In the genomic region with DNA sequence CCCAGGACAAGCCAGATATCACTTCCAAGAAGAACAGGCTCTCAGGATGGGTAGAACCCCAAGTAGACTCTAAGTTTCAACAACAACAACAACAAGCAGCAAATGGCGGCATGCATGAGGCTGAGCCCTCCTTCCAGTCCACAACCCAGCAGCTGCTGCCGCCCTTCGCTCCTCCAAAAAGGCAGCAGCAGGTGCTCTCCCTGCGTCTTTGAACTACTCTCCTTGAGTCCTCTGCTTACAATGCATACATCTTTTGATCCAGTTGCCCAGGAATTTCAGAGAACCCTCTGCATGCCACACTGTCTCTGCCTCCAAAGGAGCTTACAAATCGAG, we compare ENCODE assay signal across 32 mouse cellular contexts. TPM values are rescaled to one million over a fixed set of nuclear protein-coding genes. Genes with fewer than 3 reads are reported as not detected.
"Had no signal": no experiment of that assay in that cellular context is flagged by ENCODE, and none has a peak within 500 bp of the region (broad histone marks: within the 10 kb centered on the region; RNA-seq: fewer than 3 reads in every experiment).

No protein-coding gene starts in this region.

- ATAC-seq: hindbrain, postnatal 0 days; intestine, embryonic 16.5 days; liver, embryonic 12.5 days had no signal

- H3K36me3 ChIP-seq: heart, embryonic 13.5 days; heart, embryonic 15.5 days; hindbrain, embryonic 15.5 days; kidney, embryonic 15.5 days; limb, embryonic 13.5 days; limb, embryonic 15.5 days; liver, embryonic 12.5 days had no signal

- H3K4me3 ChIP-seq: heart, embryonic 13.5 days; heart, embryonic 15.5 days; hindbrain, embryonic 13.5 days; hindbrain, embryonic 15.5 days; kidney, embryonic 15.5 days; limb, embryonic 13.5 days; limb, embryonic 15.5 days; liver, embryonic 12.5 days had no signal

- H3K27me3 ChIP-seq: hindbrain, embryonic 15.5 days had no signal

- H3K9me3 ChIP-seq: heart, embryonic 13.5 days; heart, embryonic 15.5 days; hindbrain, embryonic 13.5 days; hindbrain, embryonic 15.5 days; kidney, embryonic 15.5 days; limb, embryonic 13.5 days; limb, embryonic 15.5 days; liver, embryonic 12.5 days had no signal

- H3K9ac ChIP-seq: heart, embryonic 13.5 days; heart, embryonic 15.5 days; hindbrain, embryonic 13.5 days; hindbrain, embryonic 15.5 days; kidney, embryonic 15.5 days; limb, embryonic 13.5 days; limb, embryonic 15.5 days; liver, embryonic 12.5 days; liver, embryonic 14.5 days had no signal

- DNase-seq: gastrocnemius, postnatal 14 days; gastrocnemius, postnatal 36 days; heart, adult 18-20 months; heart, postnatal 14 days; heart, postnatal 36 days; kidney, adult 11 months; kidney, adult 2 months; kidney, adult 9 months; kidney, postnatal 14 days; kidney, postnatal 36 days; layer of hippocampus, adult 9-11 months; layer of hippocampus, postnatal 36 days; left cerebral cortex, postnatal 4 days had no signal

- H3K27ac ChIP-seq: heart, embryonic 13.5 days; heart, embryonic 15.5 days; hindbrain, embryonic 13.5 days; hindbrain, embryonic 15.5 days; hindbrain, postnatal 0 days; kidney, embryonic 15.5 days; kidney, postnatal 0 days; limb, embryonic 13.5 days; limb, embryonic 15.5 days; liver, embryonic 12.5 days; liver, embryonic 14.5 days had no signal

- H3K4me2 ChIP-seq: heart, embryonic 11.5 days; heart, embryonic 13.5 days; heart, embryonic 15.5 days; hindbrain, embryonic 13.5 days; hindbrain, embryonic 15.5 days; kidney, embryonic 15.5 days; limb, embryonic 13.5 days; limb, embryonic 15.5 days; liver, embryonic 12.5 days had no signal

RNA-seq across cellular contexts. Expression of gene 1700086D15Rik, which starts 1.1 kb away (rescaled TPM):
- total RNA-seq: gastrocnemius, postnatal 14 days; heart, adult 18-20 months; heart, postnatal 36 days; hematopoietic stem cell, adult 5-6 weeks had no signal
- polyA plus RNA-seq: gonadal fat pad, adult 2 months; hindbrain, embryonic 11.5 days; hindbrain, embryonic 13.5 days; hindbrain, embryonic 15.5 days; intestine, embryonic 14.5 days; intestine, embryonic 16.5 days; kidney, embryonic 15.5 days; kidney, postnatal 0 days; large intestine, adult 2 months; liver, adult 2 months; liver, embryonic 12.5 days; liver, embryonic 14.5 days had no signal

RNA-seq across cellular contexts. Expression of gene Arhgap44, which starts 4.1 kb away (rescaled TPM):
- total RNA-seq: hematopoietic stem cell, adult 5-6 weeks had no signal
